Mouse (Mus musculus): ENCODE results near the gene Nvl.

DNA sequence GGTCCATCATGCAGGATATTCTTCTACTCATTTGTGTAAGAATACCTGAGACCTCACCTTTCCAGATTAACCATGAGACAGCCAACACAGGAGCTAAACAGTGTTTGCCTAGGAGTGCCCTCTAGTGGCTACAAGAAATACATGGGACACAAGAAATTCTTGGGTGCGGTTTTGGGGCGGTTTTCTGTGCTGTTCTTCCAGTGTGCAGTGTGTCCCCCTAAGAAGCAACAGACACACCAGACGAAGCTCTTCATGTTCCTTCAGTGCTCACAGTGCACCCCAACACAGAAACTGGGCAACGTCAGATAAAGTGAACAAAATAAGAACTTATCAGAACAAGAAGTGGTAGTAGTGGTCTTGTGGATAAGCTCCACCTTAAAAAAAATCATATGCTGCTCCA lies 104.4 kb downstream of the Nvl start:
- TF ChIP-seq FLI1 (IDR thresholded peaks at IDR 0.05; ENCODE audit: low read length), result no peak
- TF ChIP-seq GATA1 (IDR thresholded peaks at IDR 0.05; ENCODE audit: borderline replicate concordance, low read length), result no peak
